16 mouse cellular contexts compared by ENCODE assay signal in the genomic region with DNA sequence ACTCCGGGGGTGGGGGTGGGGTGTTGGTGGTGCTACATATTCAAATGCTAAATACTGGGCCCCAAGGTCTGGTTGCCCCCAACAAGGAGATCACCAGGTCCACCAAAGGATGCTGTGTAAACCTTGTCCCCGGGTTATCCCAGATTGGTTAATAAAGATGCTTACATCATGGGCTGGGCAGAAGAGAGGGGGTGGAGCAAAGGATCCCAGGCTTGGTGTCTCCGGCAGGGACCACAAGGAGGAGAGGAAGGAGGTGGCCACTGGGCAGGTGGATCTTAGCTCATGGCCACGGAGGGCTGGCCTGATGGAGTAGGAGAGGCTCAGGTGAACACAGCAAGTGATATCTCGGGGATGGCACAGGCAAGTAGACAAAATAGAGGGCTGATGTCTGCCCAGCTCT.
"Had no signal": no experiment of that assay in that cellular context is flagged by ENCODE, and none has a peak within 500 bp of the region (broad histone marks: within the 10 kb centered on the region; RNA-seq: fewer than 3 reads in every experiment).

No protein-coding gene starts in this region.

- DNase-seq: kidney, adult 8-10 months; kidney, postnatal 10 days; kidney, postnatal 36 days; liver, embryonic 13.5 days; lung, adult 2 months; lung, postnatal 14 days; lung, postnatal 4 days; midbrain, embryonic 14.5 days; right cerebral cortex, adult 18-20 months; right cerebral cortex, postnatal 14 days; right cerebral cortex, postnatal 4 days; thymus, adult 2 months; thymus, postnatal 14 days; thymus, postnatal 4 days had no signal

- H3K36me3 ChIP-seq: liver, embryonic 13.5 days had no signal

- H3K27ac ChIP-seq: kidney, embryonic 15.5 days; liver, embryonic 13.5 days; stomach, postnatal 0 days had no signal

- H3K4me3 ChIP-seq: kidney, embryonic 15.5 days; liver, embryonic 13.5 days had no signal
